Mouse (Mus musculus) retina, postnatal 7 days (tissue): ENCODE measurements around the gene Fbxo10.
"Not testable (repeated sequence)": the region's sequence is repeated elsewhere in the genome, so short reads cannot be mapped to it uniquely, and the experiment has no call there.

ENCODE experiments used
- DNase-seq: peaks from one replicate; pipeline ENCODE4 v3.0.0-alpha.2; 2012; ENCODE audit warnings: low read depth, low spot score

Fbxo10 gene

DNA sequence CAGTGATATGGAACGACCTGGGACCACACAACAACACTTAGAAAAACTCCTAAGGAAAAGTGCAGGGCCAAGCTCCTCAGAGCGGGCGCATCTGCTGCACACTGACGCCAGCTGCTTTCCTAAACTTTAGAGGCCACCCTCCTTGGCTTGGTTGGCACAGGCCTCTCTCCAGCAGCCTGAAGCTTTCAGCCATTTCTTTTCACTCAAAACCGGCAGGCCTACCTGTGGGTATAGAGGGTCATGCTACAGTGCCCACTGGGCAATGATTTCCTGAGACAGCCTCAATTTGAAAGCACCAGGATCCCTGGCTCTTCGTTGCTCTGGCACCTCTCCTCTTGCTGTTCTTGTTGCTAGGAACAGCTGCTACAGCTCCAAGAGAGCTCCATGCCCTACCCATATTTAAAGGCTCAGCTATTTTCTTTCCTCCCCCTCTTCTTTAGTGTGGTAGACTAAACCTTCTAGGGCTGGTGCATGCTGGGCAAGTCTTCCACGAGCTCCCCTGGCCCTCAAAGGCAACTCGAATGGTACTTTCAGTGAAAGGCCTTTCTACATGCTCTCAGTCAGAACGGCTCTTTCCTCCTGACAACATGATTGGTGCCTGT lies 37.0 kb downstream of the Fbxo10 start:
- no peak for DNase-seq

DNA sequence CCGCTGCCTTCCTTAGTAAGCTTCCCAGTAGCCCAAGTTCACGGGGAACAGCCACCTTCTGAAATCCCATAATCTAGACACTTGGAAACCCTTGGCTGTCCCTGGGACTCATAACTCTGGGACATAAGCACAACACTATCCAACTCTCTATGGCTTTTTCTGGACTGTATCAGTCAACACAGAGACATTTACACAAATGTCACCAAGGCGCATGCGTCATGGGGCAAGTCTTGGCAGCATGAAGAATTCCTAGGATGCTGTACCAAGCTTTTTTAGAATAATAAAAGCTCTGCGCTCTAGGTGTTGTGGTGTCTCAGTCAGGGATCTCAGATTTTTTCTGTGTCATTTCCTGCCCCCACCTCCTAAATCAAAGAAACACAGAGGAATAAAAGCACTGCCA lies 37.7 kb downstream of the Fbxo10 start:
- DNase-seq, result no peak

DNA sequence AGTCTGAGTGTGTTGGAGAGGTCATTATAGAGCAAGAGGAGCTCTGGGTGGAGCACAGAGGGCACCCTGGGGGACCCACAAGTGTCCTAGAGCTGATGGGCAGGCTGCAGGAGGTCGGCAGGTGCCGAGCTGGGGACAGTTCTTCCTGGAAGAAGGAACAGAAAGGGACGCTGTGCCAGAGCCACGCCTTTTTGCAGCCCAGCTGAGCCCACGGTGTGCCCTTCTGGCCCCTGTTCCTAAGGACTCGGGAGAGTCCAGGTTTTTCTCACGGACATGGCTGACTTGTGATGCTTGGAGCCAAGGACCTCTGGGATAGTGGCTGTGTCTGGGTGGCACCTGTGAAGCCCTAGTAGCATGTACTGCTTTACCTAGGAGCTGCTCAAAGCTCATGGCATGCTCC lies 43.6 kb downstream of the Fbxo10 start:
- no peak for DNase-seq

DNA sequence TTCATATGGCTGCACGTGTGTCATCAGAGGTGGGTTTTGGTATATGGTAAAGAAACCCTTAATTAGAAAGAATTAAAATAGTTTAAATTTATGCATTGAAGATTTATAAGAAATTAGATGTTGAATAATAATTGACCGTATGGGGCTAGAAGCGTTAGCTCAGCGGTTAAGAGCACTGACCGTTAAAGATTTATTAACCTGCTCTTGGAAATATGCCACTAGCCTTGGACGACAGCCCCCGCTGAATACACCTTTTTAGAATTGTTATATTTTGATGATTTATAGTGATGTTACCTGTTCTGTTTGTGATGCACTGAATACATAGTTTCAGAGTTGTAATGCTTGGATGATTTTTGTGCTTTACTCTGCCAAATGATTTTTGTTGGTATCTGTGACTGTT lies 44.9 kb downstream of the Fbxo10 start:
- not testable (repeated sequence) for DNase-seq

DNA sequence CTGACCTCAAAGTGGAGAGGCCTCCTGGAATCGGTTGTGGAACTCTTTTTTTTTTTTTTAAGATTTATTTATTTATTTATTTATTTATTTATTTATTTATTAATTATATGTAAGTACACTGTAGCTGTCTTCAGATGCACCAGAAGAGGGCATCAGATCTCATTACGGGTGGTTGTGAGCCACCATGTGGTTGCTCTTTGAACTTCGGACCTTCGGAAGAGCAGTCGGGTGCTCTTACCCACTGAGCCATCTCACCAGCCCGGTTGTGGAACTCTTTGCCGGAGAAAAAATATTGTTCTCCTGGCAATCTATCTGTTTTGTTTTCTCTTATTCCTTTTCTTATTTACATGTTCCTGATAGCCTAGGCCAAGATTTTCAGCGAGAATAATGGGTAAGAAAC lies 45.5 kb downstream of the Fbxo10 start:
- DNase-seq, result not testable (repeated sequence)

DNA sequence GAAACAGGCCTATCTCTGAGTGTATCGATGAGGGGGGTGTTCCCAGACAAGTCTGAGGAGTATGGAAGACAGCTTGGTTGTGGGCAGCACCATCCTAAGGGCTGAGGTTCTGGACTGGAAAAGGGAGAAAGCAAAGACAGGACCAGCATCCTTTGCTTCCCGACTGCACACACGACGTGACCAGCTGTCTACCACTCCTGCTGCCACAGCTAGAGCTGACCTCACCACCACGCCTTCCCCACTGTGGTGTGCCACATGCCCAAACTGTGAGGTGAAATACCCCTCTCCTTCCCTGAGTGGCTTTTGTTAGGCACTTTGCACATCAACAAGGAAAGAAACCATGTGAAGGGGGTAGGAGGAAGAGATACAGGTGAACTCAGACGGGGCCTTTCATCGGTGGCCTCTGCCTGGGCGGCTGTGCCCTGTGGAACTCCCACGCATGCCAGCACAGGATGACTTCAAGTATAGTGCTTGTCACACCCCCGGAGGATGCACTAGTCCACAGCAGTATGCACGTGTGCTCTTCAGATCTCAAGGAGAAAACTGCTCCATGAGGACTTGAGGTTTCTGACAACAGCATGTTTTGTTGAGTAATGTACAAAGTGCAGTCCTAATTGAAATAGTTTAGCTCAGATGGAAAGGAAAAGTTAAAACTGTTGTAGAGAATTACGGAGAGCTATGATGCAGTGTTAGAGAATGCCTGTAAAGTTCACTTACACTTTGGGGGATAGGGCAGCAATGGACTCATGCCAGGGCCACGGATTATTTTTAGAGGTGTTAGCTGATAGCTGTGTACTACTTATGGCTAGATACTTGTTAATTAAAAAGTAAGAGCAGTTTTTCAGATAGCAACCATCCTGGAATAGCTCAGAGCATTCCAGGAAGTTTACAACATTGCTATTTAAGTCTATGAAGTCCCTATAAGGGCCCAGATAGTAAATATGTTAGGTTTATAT lies 46.7 kb downstream of the Fbxo10 start:
- no peak for DNase-seq

DNA sequence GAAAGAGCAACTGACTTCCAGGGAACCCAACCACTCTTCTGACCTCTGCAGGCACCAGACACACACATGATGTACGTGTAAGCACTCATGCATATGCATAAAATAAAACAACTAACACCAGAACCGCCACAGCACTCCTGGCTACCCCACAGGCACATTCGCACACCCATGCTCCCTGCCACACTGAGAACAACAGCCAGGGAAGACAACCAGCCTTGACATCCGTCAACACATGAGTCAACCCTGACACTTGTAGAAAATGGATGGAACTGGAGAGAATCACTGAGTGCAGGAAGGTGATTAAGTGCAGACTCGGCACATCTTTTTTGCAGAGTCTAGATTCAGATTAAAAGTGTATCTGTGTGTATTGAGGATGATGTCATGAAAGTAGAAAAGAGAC lies 47.8 kb downstream of the Fbxo10 start:
- no peak for DNase-seq

DNA sequence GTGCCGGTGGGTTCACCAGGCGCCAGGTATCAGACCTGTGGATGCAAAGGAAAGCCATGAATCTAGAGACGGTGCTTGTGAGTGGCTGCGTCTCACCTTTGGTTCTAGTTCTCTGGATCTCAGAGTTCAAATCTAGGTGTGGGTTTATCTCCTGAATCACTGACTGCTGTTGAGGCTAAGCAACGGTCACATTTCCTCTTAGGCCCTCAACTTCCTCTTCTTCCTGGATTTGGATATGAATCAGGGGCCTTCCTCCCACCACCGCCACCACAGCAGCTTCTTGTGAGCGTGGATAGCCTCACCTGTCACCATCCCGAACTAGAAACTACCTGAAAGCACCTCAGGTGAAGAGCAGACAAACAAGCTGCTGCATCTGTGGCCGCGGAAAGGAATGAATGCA lies 48.4 kb downstream of the Fbxo10 start:
- no peak for DNase-seq

DNA sequence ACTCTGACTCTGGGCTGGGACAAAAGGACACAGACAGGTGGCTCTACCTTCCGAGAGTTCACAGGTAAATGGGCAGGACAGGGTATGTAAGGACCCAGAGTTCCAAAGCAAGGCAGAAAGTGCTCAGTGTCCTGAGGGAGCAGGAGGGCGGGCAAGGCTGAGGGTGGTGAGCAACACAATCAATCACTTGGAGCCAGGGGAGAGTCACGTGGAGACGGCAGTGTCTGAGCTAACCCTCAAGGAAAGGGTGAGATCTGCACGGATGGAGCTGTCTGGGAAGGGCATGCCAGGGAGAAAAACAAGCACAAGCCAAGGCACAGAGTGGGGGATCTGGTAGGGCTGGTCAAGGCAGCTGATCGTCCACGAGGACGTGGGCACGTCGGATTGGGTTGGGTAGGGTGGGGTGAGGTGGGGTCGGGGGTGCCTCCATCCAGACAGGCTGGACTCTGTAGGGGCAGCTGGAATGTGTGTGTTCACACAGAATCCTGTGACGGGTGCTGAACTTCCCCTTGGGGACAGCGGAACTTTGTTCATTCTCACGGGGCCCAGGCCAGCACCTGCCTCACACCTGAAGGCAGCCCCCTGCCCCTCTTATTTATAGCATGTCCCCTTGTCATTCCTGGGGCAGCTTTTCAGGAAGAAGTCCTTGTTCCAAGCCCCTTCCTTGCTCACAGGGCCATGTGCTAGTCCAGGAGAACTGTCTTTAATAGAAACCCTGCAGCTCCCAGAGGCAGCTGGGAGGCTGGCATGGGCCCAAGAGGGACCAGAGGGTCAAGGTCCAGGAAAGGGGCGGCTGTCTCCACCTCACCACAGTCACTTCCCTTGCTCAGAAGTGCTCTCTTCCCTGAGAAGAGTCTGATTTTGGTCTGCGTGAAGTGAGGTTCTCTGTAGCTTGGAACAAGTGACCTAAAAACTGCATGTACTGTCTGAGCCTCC lies 49.4 kb downstream of the Fbxo10 start:
- DNase-seq, result no peak

DNA sequence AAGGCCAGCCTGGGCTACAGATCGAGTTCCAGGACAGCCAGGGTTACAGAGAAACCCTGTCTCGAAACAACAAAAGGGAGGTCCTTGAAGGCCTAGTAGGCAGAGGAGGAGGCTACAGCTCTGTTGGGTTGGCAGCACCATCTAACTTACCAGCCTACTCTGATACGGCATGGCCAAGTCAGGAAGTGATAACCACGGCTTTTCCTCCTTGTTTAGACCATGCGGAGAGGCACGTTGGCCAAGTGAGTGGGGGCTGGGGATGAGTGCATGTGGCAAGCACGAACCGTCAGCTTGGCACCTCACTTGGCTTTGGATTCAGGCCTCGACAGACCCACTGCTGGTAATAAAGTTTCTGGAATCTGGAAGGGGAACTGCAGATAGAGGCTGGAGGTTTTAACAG lies 51.8 kb downstream of the Fbxo10 start:
- no peak for DNase-seq

DNA sequence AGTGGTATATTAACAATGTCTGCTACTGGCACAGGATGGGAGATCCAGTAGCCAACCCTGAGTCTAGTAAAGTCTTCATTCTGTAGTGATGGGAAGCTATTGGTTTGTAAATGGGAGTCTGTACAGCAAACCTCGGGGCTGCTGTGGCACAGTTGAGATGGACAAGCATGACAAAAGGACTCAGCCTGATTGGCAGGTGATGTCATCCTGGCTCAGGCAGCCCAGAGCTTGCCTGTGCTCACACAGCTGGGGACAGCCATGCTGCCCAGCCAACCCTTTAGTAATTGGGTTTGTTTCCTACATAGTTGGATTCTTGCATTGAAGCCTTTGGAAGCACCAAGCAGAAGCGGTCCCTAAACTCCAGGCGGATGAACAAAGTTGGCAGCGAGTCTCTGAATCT lies 57.9 kb downstream of the Fbxo10 start:
- no peak for DNase-seq

DNA sequence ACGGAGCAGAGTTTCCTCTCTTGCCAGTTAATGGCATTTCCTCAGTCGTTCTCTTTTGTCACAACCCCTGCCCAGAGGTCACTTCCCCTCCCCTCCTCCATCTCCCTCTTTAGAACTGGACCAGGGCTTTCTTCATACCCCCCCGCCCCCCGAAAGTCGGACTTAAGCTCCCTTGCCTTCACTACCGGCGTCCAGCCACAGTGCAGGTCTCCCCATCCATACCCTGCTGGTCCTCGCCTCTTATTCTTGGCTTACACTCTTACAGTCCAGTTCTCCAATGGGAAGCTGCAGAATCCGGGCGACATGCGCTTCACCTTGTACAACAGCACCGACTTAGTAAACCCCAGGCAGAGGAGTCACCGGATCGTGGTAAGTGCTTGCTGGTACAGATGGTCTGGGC lies 65.4 kb downstream of the Fbxo10 start:
- DNase-seq, result no peak

DNA sequence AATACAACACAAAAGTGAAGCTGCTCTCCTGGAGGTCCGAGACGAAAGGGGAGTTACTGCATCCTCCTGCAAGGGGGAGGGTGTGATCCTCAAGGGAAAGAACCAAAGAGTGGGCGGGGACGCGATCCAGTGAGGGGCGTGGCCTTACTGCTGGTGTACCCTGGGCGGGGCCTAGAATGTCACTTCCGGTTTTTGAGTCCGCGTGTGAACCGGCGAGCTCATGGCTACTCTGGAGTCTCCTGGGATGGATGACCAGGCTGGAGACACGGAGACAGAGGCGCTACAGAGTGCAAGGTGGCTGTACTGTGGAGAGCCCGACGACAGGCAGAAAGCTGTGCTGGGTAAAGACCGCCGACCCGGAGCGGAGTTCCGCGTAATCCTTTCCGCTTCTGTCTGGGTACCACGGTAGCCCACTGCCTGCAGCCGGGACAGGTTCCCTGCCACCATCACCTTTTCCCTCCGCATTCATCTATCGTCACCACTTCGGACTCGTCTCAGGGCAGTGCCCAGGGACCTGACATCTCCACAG lies 65.9 kb downstream of the Fbxo10 start, which contains the start of gene Polr1e:
Polr1e (plus strand) TSS at position 132 of the 529 bp plus-strand sequence.
- peak; percentile 84 for DNase-seq

DNA sequence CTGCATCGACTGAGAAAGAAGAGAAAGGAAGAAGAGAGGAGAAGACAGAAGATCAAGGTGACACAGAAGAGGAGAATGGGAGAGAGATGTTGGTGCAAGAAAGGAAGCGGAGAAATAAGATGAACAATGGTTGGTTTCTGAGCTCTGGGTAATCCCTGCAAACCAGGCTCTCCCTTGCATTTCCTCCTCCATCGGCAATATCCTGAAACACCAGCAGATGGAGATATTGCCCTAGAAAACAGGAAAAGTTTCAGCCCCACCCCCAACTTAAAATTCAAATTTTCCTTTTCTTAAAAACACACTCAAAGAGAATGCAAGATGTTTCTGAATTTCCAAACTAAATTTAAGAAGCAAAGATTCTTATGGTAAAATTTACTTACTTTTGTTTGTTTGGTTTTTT lies 68.8 kb downstream of the Fbxo10 start:
- DNase-seq, result peak; percentile 56

DNA sequence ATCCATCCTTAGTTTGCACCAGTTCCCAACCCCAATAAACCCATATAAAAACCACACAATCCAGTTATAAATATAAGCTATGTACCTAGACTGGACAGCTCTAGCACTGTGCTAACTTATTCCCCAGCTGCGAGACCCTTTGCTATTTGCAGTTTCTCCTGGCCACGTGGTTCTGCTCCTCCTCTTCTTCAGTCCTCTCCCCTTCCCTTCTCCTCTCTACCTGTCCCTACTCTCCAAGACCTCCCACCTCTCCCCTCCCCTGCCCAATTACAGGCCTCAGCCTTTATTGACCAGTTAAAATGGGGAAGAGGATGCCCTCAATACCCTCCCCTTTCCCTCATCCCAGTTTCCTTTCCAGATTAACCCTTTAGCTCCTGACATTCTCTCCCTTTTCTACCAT lies 70.9 kb downstream of the Fbxo10 start:
- no peak for DNase-seq

DNA sequence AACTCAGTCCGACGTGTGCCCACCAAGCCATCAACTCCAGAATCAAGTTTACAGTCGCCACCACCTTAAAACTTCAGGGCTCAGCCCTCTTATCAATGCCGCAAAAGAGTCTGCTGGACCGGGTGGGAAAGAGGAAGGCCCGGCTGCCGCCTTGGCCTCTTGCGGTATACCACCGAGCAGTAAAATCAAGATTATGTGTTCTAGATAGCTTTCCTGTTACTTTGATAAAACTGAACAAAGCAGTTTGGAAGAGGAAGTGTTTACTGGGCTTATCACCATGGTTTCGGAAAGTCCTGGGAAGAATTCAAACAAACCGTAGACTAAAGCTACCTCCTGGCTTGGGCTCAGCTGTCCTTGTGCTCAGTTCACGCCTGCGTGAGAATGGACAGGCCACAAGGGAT lies 71.4 kb downstream of the Fbxo10 start:
- DNase-seq, result no peak

DNA sequence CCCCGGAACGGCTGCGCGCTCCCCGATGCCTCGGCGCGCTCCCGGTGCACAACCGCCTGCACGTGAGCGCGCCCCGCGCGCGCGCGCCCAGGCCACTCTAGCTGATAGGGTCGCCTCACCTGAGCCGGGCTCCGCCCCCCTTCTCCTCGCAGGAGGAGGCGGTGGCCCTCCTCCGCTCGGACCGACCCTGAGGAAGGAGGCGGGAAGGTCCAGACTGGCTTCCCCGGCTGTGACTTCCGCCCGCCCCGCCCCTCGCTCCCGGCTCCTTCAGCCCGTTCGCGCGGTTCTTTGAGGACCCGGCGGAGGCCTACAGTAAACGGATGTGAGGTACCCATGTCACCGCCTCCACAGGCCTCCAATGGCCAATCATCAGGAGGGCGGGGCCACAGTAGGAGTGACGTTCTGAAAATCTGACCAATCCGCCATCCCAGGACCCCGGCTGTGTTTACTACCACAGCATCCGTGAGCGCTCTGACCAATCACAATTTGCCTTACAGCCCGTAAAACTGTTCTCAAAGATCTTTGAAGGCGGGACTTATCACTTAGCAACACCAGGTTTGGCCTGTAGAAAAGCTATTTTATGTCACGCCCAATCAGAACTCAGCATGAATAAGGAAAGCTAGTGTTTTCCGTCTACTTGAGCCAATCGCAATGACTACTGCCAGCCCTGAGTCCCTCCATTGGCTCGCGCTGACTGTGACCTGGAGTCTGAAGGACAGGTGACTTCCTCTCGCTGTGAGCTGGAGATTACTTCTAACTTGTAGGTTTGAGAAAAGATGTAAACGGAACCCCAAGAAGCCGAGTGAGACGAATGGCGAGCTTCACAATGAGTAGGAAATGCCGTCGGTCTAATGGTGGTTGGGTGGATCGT lies 72.1 kb downstream of the Fbxo10 start, which contains the start of gene Zbtb5:
Zbtb5 (minus strand) TSS at position 308 of the 871 bp plus-strand sequence.
- DNase-seq, result peak; percentile 100

DNA sequence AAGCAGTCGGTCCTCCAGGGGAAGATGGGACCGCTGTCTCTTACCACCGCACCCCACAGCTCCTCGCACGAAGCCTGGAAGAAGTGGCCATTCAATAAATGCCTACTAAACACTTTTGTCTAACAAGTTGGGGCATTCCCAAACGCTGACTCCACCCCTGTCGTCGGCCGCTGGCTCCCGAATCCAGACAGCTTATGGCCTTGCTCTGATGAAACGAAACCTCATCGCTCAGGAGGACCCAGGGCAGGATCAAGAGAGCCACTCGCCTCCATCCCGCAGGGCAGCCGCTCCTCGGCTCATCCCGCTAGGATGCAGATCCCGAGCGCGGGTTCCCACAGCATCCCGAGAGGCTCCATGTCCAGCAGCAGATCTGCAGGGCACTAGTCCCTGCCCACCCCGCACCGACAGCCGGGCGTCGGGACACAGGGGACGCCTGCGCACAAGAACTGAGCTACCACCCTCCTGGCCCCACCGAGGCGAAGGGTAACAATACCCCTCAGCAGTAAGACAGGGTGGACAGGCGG lies 72.8 kb downstream of the Fbxo10 start:
- no peak for DNase-seq

DNA sequence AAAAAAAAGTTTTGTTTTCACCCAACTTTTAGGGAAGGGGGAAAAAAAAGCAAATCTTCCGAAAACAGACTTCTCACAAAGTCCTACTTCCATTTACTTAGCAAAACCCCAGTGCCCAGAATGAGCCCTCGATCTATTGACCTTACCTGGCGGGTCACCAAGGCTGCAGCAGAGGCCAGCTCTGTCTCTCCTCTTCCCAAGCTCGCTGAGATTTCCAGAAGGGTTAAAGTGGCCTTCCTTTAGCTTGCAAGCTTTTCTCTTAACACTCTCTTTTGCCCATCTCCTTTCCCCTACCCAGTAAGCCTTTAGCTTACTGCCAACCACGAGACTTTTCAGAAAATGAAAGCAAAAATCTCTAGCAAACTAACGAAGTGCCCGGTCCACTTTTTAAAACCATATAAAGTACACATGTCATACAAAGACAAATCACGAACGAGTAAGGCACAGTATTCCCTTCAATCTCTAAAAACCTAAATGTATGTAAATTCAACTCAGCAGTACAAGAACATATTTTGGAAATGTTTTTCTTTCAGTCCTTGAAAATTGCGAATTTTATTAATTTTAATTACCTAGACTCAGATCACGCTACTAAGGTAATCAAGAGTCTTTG lies 73.5 kb downstream of the Fbxo10 start:
- no peak for DNase-seq

DNA sequence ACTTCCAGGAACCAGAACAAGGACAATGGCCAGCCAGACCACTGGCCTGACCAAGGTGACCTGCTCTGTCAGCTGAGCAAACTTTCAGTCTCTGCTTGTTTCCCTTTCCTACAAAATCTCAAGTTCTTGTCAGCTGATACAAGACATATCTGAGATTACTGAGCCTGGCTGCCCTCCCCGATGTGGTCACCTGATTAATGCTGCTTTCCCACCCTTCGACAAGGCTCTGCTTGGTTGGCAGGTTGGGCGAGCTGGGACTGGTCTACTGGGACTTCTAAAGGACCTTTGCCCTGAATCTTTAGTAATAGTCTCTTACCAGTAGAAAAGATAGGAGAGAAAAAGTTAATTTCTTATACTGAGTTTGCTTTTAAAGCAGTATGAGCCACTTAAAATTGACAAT lies 79.0 kb downstream of the Fbxo10 start:
- no peak for DNase-seq
